Mouse (Mus musculus): ENCODE data around the gene Smyd1. TPM values are rescaled to one million over a fixed set of nuclear protein-coding genes. Genes with fewer than 3 reads are reported as not detected.

Gene Smyd1
- total RNA-seq, 1 experiment: 6.8 TPM

GRCm38 (mm10) chr6:71164394-71164793, 157.6 kb downstream of the Smyd1 start:
- DNase-seq (ENCODE audit: low read depth, low spot score): peak; percentile 45
- H3K27ac ChIP-seq (ENCODE audit: insufficient read depth, low read depth, low read length, poor library complexity, severe bottlenecking): no peak overlapping the region
- H3K9me3 ChIP-seq (ENCODE audit: control insufficient read depth, insufficient read depth, low read depth, low read length): no peaks in the 10 kb centered on the region
- no peaks in the 10 kb centered on the region for H3K36me3 ChIP-seq (ENCODE audit: control insufficient read depth, insufficient read depth, low read length, poor library complexity, severe bottlenecking)
- no peak for TF ChIP-seq MAFK (IDR thresholded peaks at IDR 0.05; ENCODE audit: insufficient read depth, low read depth, low read length)
- no peak for TF ChIP-seq ZNF384 (IDR thresholded peaks at IDR 0.05; ENCODE audit: low read depth, low read length)
- no peak for TF ChIP-seq CHD2 (IDR thresholded peaks at IDR 0.05; ENCODE audit: low read depth, low read length)
- TF ChIP-seq HCFC1 (IDR thresholded peaks at IDR 0.05; ENCODE audit: borderline replicate concordance, insufficient read depth, low read length): no peak
- no peak for TF ChIP-seq ZC3H11A (IDR thresholded peaks at IDR 0.05; ENCODE audit: borderline replicate concordance, low read depth, low read length)
- in situ Hi-C loops (cut with MboI; ENCODE audit: low sequenced_read_pairs in 2 of 2, unreplicated experiment in 2 of 2): loop anchor here in 1 of 2 experiments (10.0 to 25.0 kb wide), 2 partner anchors 130 to 623 kb away; no protein-coding TSS in a partner anchor
- H3K4me1 ChIP-seq (ENCODE audit: control insufficient read depth in 2 of 2, insufficient read depth in 2 of 2, low read length in 2 of 2, poor library complexity in 1 of 2): peaks cover 0 to 4% of the 10 kb centered on the region in 2 experiments; a peak in 1 of 4 replicates
- H3K4me3 ChIP-seq (ENCODE audit: insufficient read depth in 1 of 2, low read depth in 1 of 2, low read length in 2 of 2, poor library complexity in 1 of 2, severe bottlenecking in 1 of 2): peak overlapping the region in 1 of 2 experiments; percentile 44; a peak in 1 of 4 replicates
- H3K9ac ChIP-seq (ENCODE audit: insufficient read depth, low read depth, low read length, poor library complexity, severe bottlenecking): no peak overlapping the region

Other genes starting within 250 kb of the Smyd1 start
- 4.5 and 5.2 TPM in 2 replicates for gene Thnsl2, start 177.8 kb downstream of the Smyd1 start, total RNA-seq (2012; rRNA removed)
- not detected in 2 replicates for gene Fabp1, start 122.4 kb downstream of the Smyd1 start, total RNA-seq (2012; rRNA removed)
- gene Krcc1, start 50.6 kb downstream of the Smyd1 start, total RNA-seq (2012; rRNA removed): 13.2 and 19.2 TPM in 2 replicates
- gene Cd8b1, start 555 bp upstream of the Smyd1 start, total RNA-seq (2012; rRNA removed): 0.21 TPM in 1 of 2 replicates, not detected in the other
- gene Cd8a, start 51.2 kb upstream of the Smyd1 start, total RNA-seq (2012; rRNA removed): 0.13 and 0.32 TPM in 2 replicates
- gene Rmnd5a, start 118.4 kb upstream of the Smyd1 start, total RNA-seq (2012; rRNA removed): 44.6 and 52.3 TPM in 2 replicates
- 4.7 and 7.3 TPM in 2 replicates for gene Rnf103, start 171.7 kb upstream of the Smyd1 start, total RNA-seq (2012; rRNA removed)
- gene Chmp3, start 221.6 kb upstream of the Smyd1 start, total RNA-seq (2012; rRNA removed): 42.6 and 55.8 TPM in 2 replicates

Measured in ES-E14 (cell line).